Mouse (Mus musculus) erythroblast, embryonic 14.5 days (primary cell): ENCODE measurements around the gene Sfxn4. TPM values are rescaled to one million over a fixed set of nuclear protein-coding genes. Genes with fewer than 3 reads are reported as not detected.
A peak's percentile ranks its signal among the peaks of the same experiment; 100 is the strongest.

Experiments
- H3K27me3 ChIP-seq: 2 replicates; pipeline ENCODE4 v1.6.1; 2012; ENCODE audit warnings: inconsistent platforms; ENCODE audit not compliant: control insufficient read depth
- H3K36me3 ChIP-seq: 2 replicates; pipeline ENCODE4 v1.6.1; 2012; ENCODE audit warnings: mild to moderate bottlenecking, inconsistent platforms; ENCODE audit not compliant: control insufficient read depth
- H3K4me1 ChIP-seq: 2 replicates; pipeline ENCODE4 v1.6.1; 2012; ENCODE audit warnings: inconsistent platforms; ENCODE audit not compliant: control insufficient read depth
- H3K4me3 ChIP-seq: replicated peaks from 2 replicates; pipeline ENCODE3; 2012; ENCODE audit warnings: moderate library complexity, mild to moderate bottlenecking, inconsistent platforms
- H3K9me3 ChIP-seq: 2 replicates; pipeline ENCODE4 v1.6.1; 2012; ENCODE audit warnings: low read length, inconsistent platforms, mixed read lengths; ENCODE audit not compliant: control insufficient read depth
- GATA1 ChIP-seq: IDR thresholded peaks from 2 replicates; pipeline ENCODE4 v1.6.1; 2012; ENCODE audit warnings: low read length, inconsistent platforms, mixed read lengths
- TAL1 ChIP-seq: IDR thresholded peaks from 3 replicates; pipeline ENCODE4 v1.6.1; 2012; ENCODE audit warnings: low read length, inconsistent platforms, mixed read lengths
- polyA plus RNA-seq: library from polyadenylated mRNA; stranded (reverse); fragments of >175 nt; gene quantifications from 2 replicates; pipeline ENCODE4 v1.2.3, GENCODE M21; 2012

The Sfxn4 gene
- polyA plus RNA-seq: 0.04 TPM in 1 of 2 replicates, not detected in the other

DNA sequence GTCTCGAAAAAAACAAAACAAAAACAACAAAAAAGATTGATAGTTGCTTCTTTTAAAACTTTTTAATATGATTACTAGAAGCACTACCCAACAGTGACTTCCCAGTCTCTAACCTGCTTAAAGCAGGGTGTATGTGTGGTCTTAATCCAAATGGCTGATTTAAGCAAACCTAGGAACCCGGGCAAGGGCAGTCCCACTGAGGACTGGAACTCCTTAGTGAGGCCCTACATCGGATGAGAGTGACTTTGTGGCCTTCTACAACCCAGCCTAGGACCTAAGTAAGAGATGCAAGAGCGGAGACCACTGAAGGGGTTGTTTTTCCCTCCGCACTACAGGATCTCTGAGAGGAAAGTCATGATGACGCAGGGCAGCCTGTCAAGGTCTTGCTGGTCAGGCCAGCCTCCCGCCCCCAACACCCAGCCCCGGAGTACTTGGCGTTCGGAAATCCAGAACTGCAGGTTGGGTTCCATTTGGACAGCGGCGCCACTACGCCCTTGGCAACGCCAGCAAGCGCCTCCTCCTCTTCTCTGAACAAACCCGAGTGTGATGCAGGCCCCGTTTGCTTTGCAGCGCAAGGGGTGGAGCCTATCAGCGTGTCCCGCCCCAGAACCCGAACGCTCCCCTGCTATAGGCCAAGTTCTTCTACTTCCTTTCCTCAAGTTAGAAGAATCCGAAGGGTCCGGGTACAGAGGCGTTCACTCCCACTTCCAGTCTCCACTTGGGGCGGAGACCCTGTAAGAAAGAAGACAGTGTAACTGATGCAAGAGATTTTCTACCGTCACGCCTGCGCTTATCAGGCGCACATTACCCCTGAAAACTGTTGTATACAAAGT, at the start of gene Sfxn4:
Sfxn4 (minus strand) TSS at position 612 of the 833 bp plus-strand sequence.
- TF ChIP-seq TAL1 (no peak), GATA1 (no peak)
- Histone ChIP-seq H3K4me3 (peak within 1 kb of the TSS; percentile 71), H3K9me3 (no peaks in the 10 kb centered on the region), H3K4me1 (peaks cover 27% of the 10 kb centered on the region), H3K36me3 (peaks cover 49% of the 10 kb centered on the region), H3K27me3 (no peaks in the 10 kb centered on the region)

DNA sequence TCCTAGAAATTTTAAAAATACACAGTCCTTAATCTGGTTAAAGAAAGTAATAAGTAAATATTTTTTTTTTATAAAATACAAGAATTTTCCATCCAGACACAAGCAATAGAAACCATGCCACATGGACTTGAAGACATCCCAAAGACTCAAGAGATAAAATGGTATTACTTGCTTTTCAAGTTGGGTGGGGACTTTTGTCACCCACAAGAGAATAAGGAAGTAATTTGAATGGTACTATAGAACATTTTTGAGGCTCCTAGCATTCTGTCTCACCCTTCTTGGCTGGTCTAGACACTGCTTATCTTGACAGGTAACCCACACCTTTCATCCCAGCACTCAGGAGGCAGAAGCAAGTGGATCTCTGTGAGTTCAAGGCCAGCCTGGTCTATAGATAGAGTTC, 49.0 kb upstream of the Sfxn4 start:
- TF ChIP-seq GATA1 (no peak), TAL1 (no peak)
- Histone ChIP-seq H3K27me3 (no peaks in the 10 kb centered on the region), H3K9me3 (no peaks in the 10 kb centered on the region), H3K4me1 (peaks cover 5% of the 10 kb centered on the region), H3K36me3 (no peaks in the 10 kb centered on the region), H3K4me3 (no peak overlapping the region)

DNA sequence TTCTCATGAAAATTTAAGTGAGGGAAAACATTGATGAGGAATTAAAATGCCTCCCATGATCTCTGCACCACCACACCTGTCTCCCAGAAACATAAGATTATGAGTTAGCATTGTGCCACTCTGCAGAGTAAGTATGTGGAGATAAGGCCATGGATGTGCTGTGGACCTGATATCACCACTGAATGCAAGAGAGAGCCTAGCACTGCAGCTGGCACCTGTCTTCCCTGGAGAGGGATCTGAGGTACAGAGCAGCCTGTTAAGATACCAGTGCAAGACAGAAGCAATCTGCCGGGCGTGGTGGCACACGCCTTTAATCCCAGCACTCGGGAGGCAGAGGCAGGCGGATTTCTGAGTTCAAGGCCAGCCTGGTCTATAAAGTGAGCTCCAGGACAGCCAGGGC, 44.2 kb upstream of the Sfxn4 start:
- Histone ChIP-seq H3K36me3 (no peaks in the 10 kb centered on the region), H3K4me1 (peaks cover 5% of the 10 kb centered on the region), H3K9me3 (peaks cover 4% of the 10 kb centered on the region), H3K4me3 (no peak overlapping the region), H3K27me3 (no peaks in the 10 kb centered on the region)
- TF ChIP-seq GATA1: no peak
- no peak for TF ChIP-seq TAL1

DNA sequence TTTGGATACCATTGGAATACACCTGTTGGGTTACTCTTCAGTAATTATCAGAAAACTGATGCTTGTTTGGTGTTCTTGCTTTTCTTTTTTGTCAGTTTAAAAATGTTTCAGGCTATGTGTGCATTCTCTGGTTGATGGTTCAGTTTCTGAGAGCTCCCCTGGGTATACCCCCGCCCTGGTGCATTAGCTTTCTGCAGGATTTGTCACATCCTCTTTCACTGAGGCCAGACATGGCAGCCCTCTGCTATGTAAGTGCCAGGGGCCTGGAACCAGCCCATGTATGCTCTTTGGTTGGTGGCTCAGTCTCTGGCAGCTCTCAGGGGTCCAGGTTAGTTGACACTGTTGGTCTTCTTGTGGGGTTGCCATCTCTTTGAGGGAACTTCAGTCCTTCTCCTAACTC, 42.7 kb upstream of the Sfxn4 start:
- H3K4me1 ChIP-seq: peaks cover 5% of the 10 kb centered on the region
- H3K4me3 ChIP-seq: no peak overlapping the region
- no peaks in the 10 kb centered on the region for H3K27me3 ChIP-seq
- H3K36me3 ChIP-seq: no peaks in the 10 kb centered on the region
- peaks cover 4% of the 10 kb centered on the region for H3K9me3 ChIP-seq
- TF ChIP-seq GATA1 (no peak), TAL1 (no peak)

DNA sequence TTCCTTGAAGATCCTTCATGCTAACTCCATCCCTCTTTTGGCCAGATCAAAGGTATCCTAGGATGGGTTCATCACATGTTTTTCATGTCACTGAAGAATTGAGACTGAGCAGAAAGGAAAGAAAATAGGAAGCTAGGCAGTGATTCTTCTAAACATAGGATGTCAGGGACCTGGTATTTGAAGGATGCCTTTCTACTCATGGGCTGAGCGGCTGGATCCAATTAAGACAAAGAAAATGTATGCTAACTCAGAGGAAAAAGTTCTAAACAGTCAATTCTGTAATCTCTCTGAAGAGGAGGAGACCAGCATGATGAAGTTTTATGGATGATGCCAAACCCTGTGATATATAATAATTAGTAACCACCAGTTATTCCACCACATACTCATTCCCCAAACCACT, 41.9 kb upstream of the Sfxn4 start:
- Histone ChIP-seq H3K4me1 (peaks cover 5% of the 10 kb centered on the region), H3K9me3 (peaks cover 4% of the 10 kb centered on the region), H3K36me3 (no peaks in the 10 kb centered on the region), H3K27me3 (no peaks in the 10 kb centered on the region), H3K4me3 (no peak overlapping the region)
- TF ChIP-seq GATA1 (no peak), TAL1 (no peak)

DNA sequence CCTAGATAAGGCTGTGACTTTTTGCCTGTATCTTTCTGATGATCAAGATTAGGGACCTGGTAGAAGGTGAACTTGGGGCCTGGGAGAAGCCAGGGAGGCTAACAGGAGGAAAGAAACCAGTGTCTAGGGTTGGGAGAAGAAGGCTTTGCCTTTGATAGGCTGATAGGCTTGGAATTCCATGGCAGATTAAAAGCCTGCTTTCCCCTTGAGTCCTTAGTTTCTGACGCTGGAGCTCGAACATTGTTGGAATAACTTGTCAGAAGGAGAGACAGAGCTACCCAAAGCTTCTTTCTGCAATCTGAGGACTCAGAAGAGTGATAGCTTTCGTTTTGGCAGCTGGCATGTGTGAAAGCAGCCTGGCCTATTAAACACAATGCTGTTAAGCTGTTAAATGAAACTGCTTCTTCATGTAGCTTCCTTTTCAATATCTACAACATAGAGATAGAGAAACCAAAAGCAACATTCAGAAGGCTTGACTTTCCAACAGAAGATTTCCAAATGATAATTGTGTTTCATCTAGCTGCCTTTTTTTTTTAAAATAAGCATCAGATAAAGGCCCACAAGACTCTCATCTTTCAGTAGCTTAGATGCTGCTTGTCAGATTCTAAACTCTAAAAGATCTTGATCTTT, 34.1 kb upstream of the Sfxn4 start:
- Histone ChIP-seq H3K4me1 (peaks cover 16% of the 10 kb centered on the region), H3K9me3 (no peaks in the 10 kb centered on the region; the same call in 1 of the 2 replicates), H3K27me3 (peaks cover 18% of the 10 kb centered on the region), H3K36me3 (no peaks in the 10 kb centered on the region), H3K4me3 (no peak overlapping the region)
- TF ChIP-seq TAL1 (no peak), GATA1 (no peak)

DNA sequence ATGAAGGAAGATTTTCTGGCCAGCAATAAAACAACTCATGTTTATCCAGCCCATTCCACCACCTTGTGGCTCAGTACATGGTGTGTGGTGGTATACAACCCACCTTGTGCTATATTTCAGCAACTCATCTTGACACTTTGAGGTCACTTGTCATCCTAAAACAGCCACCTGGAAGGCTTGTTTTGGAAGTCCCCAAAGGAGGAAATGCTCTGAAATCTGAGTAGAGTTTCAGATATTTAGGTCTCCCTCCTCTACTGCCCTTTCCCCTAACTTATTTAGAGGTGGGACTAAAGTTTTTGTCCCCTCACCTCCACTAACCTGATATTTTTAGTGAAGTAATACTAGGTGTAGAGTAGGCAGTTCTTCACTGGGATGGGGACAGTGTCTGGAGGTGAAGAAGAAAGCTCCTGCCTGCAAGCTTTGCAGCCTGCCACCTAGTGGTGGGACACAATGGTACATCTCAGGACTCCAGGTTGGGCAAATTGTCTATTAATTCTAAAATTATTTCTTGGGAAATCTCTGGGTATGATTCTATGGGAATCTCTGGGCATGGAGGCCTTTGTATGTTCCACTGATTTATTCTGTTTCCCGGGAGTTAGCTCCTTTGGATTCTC, 30.8 kb upstream of the Sfxn4 start:
- peak overlapping the region; percentile 100 for H3K4me3 ChIP-seq
- peaks cover 19% of the 10 kb centered on the region for H3K27me3 ChIP-seq
- H3K9me3 ChIP-seq: no peaks in the 10 kb centered on the region; the same call in 1 of the 2 replicates
- H3K36me3 ChIP-seq: no peaks in the 10 kb centered on the region
- H3K4me1 ChIP-seq: peaks cover 43% of the 10 kb centered on the region
- TF ChIP-seq TAL1 (no peak), GATA1 (no peak)

DNA sequence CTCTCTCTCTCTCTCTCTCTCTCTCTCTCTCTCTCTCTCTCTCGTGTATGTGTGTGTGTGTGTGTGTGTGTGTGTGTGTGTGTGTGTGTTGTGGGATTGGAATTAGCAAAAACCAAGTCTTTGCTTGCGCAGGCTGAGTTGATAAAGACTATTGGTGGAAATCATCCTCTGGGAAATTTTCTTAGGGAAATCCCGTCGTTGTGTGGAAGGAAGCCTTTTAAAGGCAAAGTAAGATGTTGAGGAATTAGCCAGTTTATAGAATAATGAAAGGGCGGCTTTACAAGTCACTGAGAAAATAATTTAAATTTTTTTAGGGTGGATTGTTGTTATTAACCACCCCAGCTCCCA, 29.8 kb upstream of the Sfxn4 start:
- H3K36me3 ChIP-seq: no peaks in the 10 kb centered on the region
- peaks cover 19% of the 10 kb centered on the region for H3K27me3 ChIP-seq
- TF ChIP-seq GATA1 (no peak), TAL1 (no peak)
- H3K9me3 ChIP-seq: no peaks in the 10 kb centered on the region; the same call in 1 of the 2 replicates
- peaks cover 48% of the 10 kb centered on the region for H3K4me1 ChIP-seq
- peak overlapping the region; percentile 100 for H3K4me3 ChIP-seq
